11 mouse cellular contexts compared by ENCODE assay signal in the genomic region with DNA sequence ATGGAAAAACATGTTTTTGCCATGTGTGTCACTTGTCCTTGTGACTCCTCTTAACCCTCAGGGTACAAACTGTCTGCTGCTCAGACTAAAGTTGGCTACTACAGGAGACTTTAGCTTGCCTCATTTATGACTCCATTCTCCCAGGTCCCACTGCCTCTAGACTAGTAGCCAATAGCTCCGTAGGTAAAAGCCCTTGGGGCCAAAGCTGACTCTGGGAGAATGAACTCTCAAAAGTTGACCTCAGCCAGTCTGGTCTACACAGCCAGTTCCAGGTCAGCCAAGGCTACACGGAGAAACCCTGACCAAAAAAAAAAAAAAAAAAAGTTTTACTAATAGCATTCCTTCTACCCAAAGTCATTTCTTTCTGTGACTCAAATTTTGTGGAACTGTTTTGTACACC. TPM values are rescaled to one million over a fixed set of nuclear protein-coding genes. Genes with fewer than 3 reads are reported as not detected.
DNase-seq lines count a peak whose midpoint lies in the region; ATAC-seq and TF ChIP-seq lines count a peak whose summit lies in the region.
"Had no signal": no experiment of that assay in that cellular context is flagged by ENCODE, and none has a peak within 500 bp of the region (broad histone marks: within the 10 kb centered on the region; RNA-seq: fewer than 3 reads in every experiment).

No protein-coding gene starts in this region.

- no peak overlapping the region for H3K9ac ChIP-seq in intestine, embryonic 15.5 days
- H3K9ac ChIP-seq in intestine, postnatal 0 days (ENCODE audit: low read depth, low read length), result no peak overlapping the region
- peak overlapping the region; percentile 88; the same call in 1 of the 2 replicates for H3K9ac ChIP-seq in liver, embryonic 11.5 days (ENCODE audit: low read depth, low read length)

- no peaks in the 10 kb centered on the region for H3K36me3 ChIP-seq in intestine, embryonic 15.5 days
- H3K36me3 ChIP-seq in intestine, postnatal 0 days (ENCODE audit: control insufficient read depth, insufficient read depth), result no peaks in the 10 kb centered on the region
- H3K36me3 ChIP-seq in liver, embryonic 11.5 days (ENCODE audit: control insufficient read depth, insufficient read depth, low read length), result 0 out of 2 replicates have a peak, but pooled peaks cover 2% of the 10 kb centered on the region

- no peaks in the 10 kb centered on the region for H3K27me3 ChIP-seq in intestine, embryonic 15.5 days (replicated peaks)
- H3K27me3 ChIP-seq in intestine, postnatal 0 days (replicated peaks; ENCODE audit: control insufficient read depth, insufficient read depth, low read length), result no peaks in the 10 kb centered on the region
- no peaks in the 10 kb centered on the region for H3K27me3 ChIP-seq in liver, embryonic 11.5 days (replicated peaks; ENCODE audit: control insufficient read depth, insufficient read depth, low read length)

- H3K4me3 ChIP-seq in intestine, embryonic 15.5 days (replicated peaks), result no peak overlapping the region
- H3K4me3 ChIP-seq in intestine, postnatal 0 days (ENCODE audit: low read depth, low read length), result no peak overlapping the region
- H3K4me3 ChIP-seq in brown adipose tissue, adult 24 weeks (ENCODE audit: insufficient read depth, low read depth, low read length), result no peak overlapping the region
- H3K4me3 ChIP-seq in liver, embryonic 11.5 days (ENCODE audit: low read depth, low read length), result peak overlapping the region; percentile 87

- ATAC-seq in intestine, embryonic 15.5 days, result no peak
- ATAC-seq in intestine, postnatal 0 days, result no peak
- ATAC-seq in liver, embryonic 11.5 days (replicated peaks; ENCODE audit: low FRiP score), result no peak
- ATAC-seq in monocyte, adult 5-6 weeks (replicated peaks; ENCODE audit: insufficient number of reproducible peaks, low FRiP score, low TSS enrichment, poor library complexity, severe bottlenecking), result no peak

- peaks cover 4% of the 10 kb centered on the region; the same call in 1 of the 2 replicates for H3K4me1 ChIP-seq in intestine, embryonic 15.5 days (replicated peaks)
- H3K4me1 ChIP-seq in intestine, postnatal 0 days (replicated peaks; ENCODE audit: control insufficient read depth, insufficient read depth, low read length), result no peaks in the 10 kb centered on the region
- H3K4me1 ChIP-seq in brown adipose tissue, adult 24 weeks (ENCODE audit: control insufficient read depth, insufficient read depth, insufficient read length, low read length), result no peaks in the 10 kb centered on the region
- H3K4me1 ChIP-seq in liver, embryonic 11.5 days (replicated peaks; ENCODE audit: control insufficient read depth, insufficient read depth, low read length), result peaks cover 11% of the 10 kb centered on the region

- H3K4me2 ChIP-seq in intestine, embryonic 15.5 days (replicated peaks), result peak overlapping the region; percentile 86
- H3K4me2 ChIP-seq in intestine, postnatal 0 days (replicated peaks; ENCODE audit: low read depth), result no peak overlapping the region
- peak overlapping the region; percentile 99 for H3K4me2 ChIP-seq in liver, embryonic 11.5 days

- TF ChIP-seq CTCF in intestine, postnatal 0 days (IDR thresholded peaks at IDR 0.05; ENCODE audit: low read depth), result no peak

- no peaks in the 10 kb centered on the region for H3K9me3 ChIP-seq in intestine, embryonic 15.5 days
- H3K9me3 ChIP-seq in intestine, postnatal 0 days (ENCODE audit: control insufficient read depth), result no peaks in the 10 kb centered on the region
- no peaks in the 10 kb centered on the region for H3K9me3 ChIP-seq in liver, embryonic 11.5 days (ENCODE audit: control insufficient read depth, low read length)

- no peak overlapping the region for H3K27ac ChIP-seq in intestine, embryonic 15.5 days
- no peak overlapping the region for H3K27ac ChIP-seq in intestine, postnatal 0 days (ENCODE audit: low read depth, low read length)
- peak overlapping the region; percentile 41; the same call in 1 of the 2 replicates for H3K27ac ChIP-seq in brown adipose tissue, adult 24 weeks (replicated peaks; ENCODE audit: low read depth, low read length)
- no peak overlapping the region for H3K27ac ChIP-seq in liver, embryonic 11.5 days (ENCODE audit: low read depth, low read length)

- DNase-seq in adrenal gland, postnatal 10 days, result peak; percentile 56
- DNase-seq in adrenal gland, adult (ENCODE audit: inconsistent age in 2 of 2, low spot score in 1 of 2), result no peak
- DNase-seq in liver, embryonic 11.5 days (ENCODE audit: low spot score), result no peak
- DNase-seq in right cerebral cortex, postnatal 25 days, result no peak
- DNase-seq: lung, postnatal 4 days; retina, postnatal 1 day; thymus, postnatal 4 days had no signal

- WGBS in intestine, embryonic 15.5 days, result 40% methylated on average over 2 of the region's 2 CpGs
- 59% methylated on average over 2 of the region's 2 CpGs for WGBS in intestine, postnatal 0 days
- 53% methylated on average over 2 of the region's 2 CpGs for WGBS in liver, embryonic 11.5 days

RNA-seq across cellular contexts. Expression of gene Thap8, which starts 1.0 kb away (rescaled TPM):
- under 1 TPM; 0.61 to 0.63 TPM for total RNA-seq in adrenal gland, postnatal 10 days (2021)
- 0.34 and 0.56 TPM in 2 replicates for polyA plus RNA-seq in intestine, embryonic 15.5 days (2015; fragmentation: Nextera tagmentation; extraction: Ambion mirVana)
- 0.14 and 0.22 TPM in 2 replicates for polyA plus RNA-seq in intestine, postnatal 0 days (2015; fragmentation: Nextera tagmentation; extraction: Ambion mirVana)
- 0.83 TPM in 1 of 2 replicates, not detected in the other for polyA plus RNA-seq in brown adipose tissue, adult 24 weeks (2012; ENCODE audit: insufficient read depth, insufficient read length, missing spikeins)
- polyA plus RNA-seq in liver, embryonic 11.5 days (2014; fragmentation: Nextera tagmentation; extraction: Ambion mirVana), result not detected in 2 replicates
- 1.0 to 3.2 TPM in 2 of 3 replicates, not detected in the other for total RNA-seq in monocyte, adult 5-6 weeks (2017)

RNA-seq across cellular contexts. Expression of gene Wdr62, which starts 1.3 kb away (rescaled TPM):
- 10 to 100 TPM; 12.1 to 14.3 TPM for total RNA-seq in adrenal gland, postnatal 10 days (2021)
- polyA plus RNA-seq in intestine, embryonic 15.5 days (2015; fragmentation: Nextera tagmentation; extraction: Ambion mirVana), result 6.6 and 8.4 TPM in 2 replicates
- 3.5 TPM in 2 replicates for polyA plus RNA-seq in intestine, postnatal 0 days (2015; fragmentation: Nextera tagmentation; extraction: Ambion mirVana)
- 3.2 and 4.6 TPM in 2 replicates for polyA plus RNA-seq in brown adipose tissue, adult 24 weeks (2012; ENCODE audit: insufficient read depth, insufficient read length, missing spikeins)
- 15.3 and 16.0 TPM in 2 replicates for polyA plus RNA-seq in liver, embryonic 11.5 days (2014; fragmentation: Nextera tagmentation; extraction: Ambion mirVana)
- 1.3 to 4.7 TPM (median 3.0 TPM) in 3 replicates for total RNA-seq in monocyte, adult 5-6 weeks (2017)

RNA-seq across cellular contexts. Expression of gene Clip3, which starts 12.6 kb away (rescaled TPM):
- 10 to 100 TPM; 31.6 to 36.5 TPM for total RNA-seq in adrenal gland, postnatal 10 days (2021)
- polyA plus RNA-seq in intestine, embryonic 15.5 days (2015; fragmentation: Nextera tagmentation; extraction: Ambion mirVana), result 22.6 and 23.4 TPM in 2 replicates
- polyA plus RNA-seq in intestine, postnatal 0 days (2015; fragmentation: Nextera tagmentation; extraction: Ambion mirVana), result 8.6 and 9.7 TPM in 2 replicates
- polyA plus RNA-seq in brown adipose tissue, adult 24 weeks (2012; ENCODE audit: insufficient read depth, insufficient read length, missing spikeins), result 4.5 and 7.3 TPM in 2 replicates
- 16.3 and 17.6 TPM in 2 replicates for polyA plus RNA-seq in liver, embryonic 11.5 days (2014; fragmentation: Nextera tagmentation; extraction: Ambion mirVana)
- total RNA-seq in monocyte, adult 5-6 weeks (2017), result 2.2 TPM in 1 of 3 replicates, not detected in the others

RNA-seq across cellular contexts. Expression of gene Alkbh6, which starts 29.6 kb away (rescaled TPM):
- 10 to 100 TPM; 46.8 to 49.0 TPM for total RNA-seq in adrenal gland, postnatal 10 days (2021)
- 63.9 and 68.5 TPM in 2 replicates for polyA plus RNA-seq in intestine, embryonic 15.5 days (2015; fragmentation: Nextera tagmentation; extraction: Ambion mirVana)
- 58.2 and 63.5 TPM in 2 replicates for polyA plus RNA-seq in intestine, postnatal 0 days (2015; fragmentation: Nextera tagmentation; extraction: Ambion mirVana)
- polyA plus RNA-seq in brown adipose tissue, adult 24 weeks (2012; ENCODE audit: insufficient read depth, insufficient read length, missing spikeins), result 34.7 and 38.6 TPM in 2 replicates
- polyA plus RNA-seq in liver, embryonic 11.5 days (2014; fragmentation: Nextera tagmentation; extraction: Ambion mirVana), result 38.7 and 43.4 TPM in 2 replicates
- 27.8 to 47.4 TPM (median 35.8 TPM) in 3 replicates for total RNA-seq in monocyte, adult 5-6 weeks (2017)

RNA-seq across cellular contexts. Expression of gene Syne4, which starts 35.7 kb away (rescaled TPM):
- 10 to 100 TPM; 17.6 to 22.3 TPM for total RNA-seq in adrenal gland, postnatal 10 days (2021)
- polyA plus RNA-seq in intestine, embryonic 15.5 days (2015; fragmentation: Nextera tagmentation; extraction: Ambion mirVana), result 47.7 and 65.3 TPM in 2 replicates
- polyA plus RNA-seq in intestine, postnatal 0 days (2015; fragmentation: Nextera tagmentation; extraction: Ambion mirVana), result 12.5 and 16.3 TPM in 2 replicates
- not detected in 2 replicates for polyA plus RNA-seq in brown adipose tissue, adult 24 weeks (2012; ENCODE audit: insufficient read depth, insufficient read length, missing spikeins)
- polyA plus RNA-seq in liver, embryonic 11.5 days (2014; fragmentation: Nextera tagmentation; extraction: Ambion mirVana), result 25.6 and 28.9 TPM in 2 replicates
- total RNA-seq in monocyte, adult 5-6 weeks (2017), result 3.0 TPM in 1 of 3 replicates, not detected in the others
